Mouse (Mus musculus): ENCODE results near the gene Tcf25.

DNA sequence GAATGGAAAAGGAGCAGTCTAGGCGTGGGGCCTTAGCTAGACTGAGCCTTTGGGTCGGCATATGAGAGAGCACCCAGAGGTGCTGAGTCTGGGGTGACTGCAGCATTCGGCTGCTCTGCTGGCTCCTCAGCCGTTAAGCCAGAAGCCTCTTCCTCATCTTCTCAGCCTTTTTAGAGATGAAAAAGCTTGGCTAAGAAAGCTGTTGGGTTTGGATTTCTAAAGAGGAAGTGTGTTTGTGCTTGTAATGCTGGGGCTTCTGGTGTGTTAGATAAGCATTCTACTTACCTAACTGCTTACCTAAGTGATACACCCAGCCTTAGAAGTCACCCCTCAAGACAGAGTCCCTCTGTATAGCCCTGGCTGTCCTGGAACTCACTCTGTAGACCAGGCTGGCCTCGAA lies 77.2 kb downstream of the Tcf25 start:
- TF ChIP-seq CTCF (IDR thresholded peaks at IDR 0.05; ENCODE audit: low read depth, low read length) (no peak), EP300 (IDR thresholded peaks at IDR 0.05; ENCODE audit: insufficient read depth, low read depth, low read length) (no peak)
